Mouse (Mus musculus): Measurements from ENCODE around the gene Gm9508. TPM values are rescaled to one million over a fixed set of nuclear protein-coding genes. Genes with fewer than 3 reads are reported as not detected.

The Gm9508 gene
- not detected for polyA plus RNA-seq (2014; fragmentation: Illumina TruSeq; extraction: RNeasy Lipid Tissue Mini Kit (QIAGEN cat#74804); ENCODE audit: low read depth, low replicate concordance)

DNA sequence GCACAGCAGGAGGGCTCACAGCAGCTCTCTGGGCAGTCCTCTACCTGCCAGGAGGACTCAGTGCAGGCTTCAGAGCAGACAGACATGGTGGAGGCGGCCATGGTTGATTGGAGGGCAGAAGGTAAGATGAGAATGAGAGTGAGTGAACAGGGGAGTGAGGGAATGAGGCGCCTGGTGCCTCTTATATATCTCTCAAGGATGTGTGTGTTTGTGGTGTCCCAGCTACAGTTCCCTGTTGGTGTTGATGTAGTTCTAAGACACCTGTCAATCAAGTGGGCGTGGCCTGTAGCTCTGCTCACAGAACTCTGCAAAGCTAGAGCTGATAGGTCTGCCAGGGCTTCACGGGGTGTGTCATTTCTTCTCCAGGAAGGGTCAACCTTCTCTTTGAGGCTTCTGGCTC, at the start of gene Gm9508:
TSS of gene Gm9508 (minus strand) at position 101 of the 400 bp plus-strand sequence.

DNA sequence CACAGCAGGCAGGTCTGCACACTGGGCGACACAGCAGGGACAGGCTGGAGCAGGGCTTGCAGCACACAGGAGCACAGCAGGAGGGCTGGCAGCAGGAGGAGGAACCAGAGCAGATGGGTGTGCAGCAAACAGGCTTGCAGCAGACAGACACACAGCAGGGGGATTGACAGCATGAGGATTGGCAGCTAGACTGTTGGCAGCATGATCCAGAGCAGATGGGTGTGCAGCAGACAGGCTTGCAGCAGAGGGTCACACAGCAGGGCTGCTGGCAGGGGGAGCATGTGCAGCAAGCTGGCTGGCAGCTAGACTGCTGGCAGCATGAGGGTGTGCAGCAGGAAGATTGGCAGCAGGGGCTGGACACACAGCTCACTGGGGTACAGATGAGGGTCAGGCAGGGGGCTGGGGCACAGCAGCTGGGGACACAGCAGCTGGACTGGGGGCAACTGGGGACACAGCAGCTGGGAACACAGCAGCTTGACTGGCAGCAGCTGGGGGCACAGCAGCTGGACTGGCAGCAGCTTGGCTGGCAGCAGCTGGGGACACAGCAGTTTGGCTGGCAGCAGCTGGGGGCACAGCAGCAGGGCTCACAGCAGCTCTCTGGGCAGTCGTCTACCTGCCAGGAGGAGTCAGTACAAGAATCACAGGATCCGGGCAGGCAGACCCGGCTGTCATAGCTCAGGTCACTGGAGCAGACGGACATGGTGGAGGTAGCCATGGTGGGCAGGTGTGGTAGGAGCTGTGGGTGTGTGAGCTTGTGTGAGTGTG, 45.1 kb upstream of the Gm9508 start, which contains the start of gene Gm18596:
TSS of gene Gm18596 (minus strand) at position 715 of the 765 bp plus-strand sequence.

DNA sequence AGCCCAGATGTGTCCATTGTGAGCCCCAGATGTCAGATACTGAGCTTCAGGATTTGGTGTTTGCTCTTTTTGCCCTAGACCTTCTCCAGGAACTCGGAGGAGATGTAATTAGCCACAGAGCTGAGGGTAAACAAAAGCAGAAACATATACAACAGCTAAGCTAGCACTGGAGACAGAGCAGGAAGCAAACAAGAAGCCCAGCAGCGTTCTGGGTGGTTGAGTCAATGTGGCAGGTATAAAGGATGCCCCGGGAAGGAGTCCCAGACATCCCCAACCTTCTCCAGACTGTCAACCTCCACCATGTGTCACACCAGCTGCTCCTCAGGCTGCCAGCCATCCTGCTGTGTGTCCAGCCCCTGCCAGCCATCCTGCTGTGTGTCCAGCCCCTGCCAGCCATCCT, 29.2 kb upstream of the Gm9508 start, which contains the start of gene Gm10100:
TSS of gene Gm10100 (plus strand) at position 301 of the 400 bp plus-strand sequence.

DNA sequence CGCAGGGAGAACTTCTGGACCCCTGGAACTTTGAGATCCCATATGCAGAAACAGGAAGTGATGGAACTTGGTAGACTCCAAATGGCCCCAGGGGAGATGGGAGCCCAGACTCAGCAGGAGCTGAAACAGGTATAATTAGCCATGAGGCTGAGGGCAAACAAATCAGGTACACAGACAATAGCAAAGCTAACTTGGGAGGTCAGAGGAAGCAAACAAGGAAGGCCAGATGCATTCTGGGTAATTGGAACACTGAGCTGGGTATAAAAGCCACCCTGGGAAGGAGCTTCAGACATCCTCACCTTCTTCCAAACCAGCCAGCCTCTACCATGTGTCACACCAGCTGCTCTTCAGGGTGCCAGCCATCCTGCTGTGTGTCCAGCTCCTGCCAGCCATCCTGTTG, 23.3 kb upstream of the Gm9508 start, which contains the start of gene Krtap12-1:
TSS of gene Krtap12-1 (plus strand) at position 301 of the 400 bp plus-strand sequence.

DNA sequence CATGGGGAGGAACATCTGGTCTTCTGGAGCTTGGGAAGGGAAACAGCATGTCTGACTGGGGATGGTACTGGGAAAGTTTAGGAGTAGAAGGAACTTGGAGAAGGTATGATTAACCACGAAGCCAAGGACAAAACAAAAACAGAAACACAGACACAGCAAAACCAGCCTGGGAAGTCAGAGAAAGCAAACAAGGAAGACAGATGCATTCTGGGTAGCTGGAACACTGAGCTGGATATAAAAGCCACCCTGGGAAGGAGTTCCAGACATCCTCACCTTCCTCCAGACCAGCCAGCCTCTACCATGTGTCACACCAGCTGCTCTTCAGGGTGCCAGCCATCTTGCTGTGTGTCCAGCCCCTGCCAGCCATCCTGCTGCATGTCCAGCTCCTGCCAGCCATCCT, 18.5 kb upstream of the Gm9508 start, which contains the start of gene Gm10142:
TSS of gene Gm10142 (plus strand) at position 301 of the 400 bp plus-strand sequence.

DNA sequence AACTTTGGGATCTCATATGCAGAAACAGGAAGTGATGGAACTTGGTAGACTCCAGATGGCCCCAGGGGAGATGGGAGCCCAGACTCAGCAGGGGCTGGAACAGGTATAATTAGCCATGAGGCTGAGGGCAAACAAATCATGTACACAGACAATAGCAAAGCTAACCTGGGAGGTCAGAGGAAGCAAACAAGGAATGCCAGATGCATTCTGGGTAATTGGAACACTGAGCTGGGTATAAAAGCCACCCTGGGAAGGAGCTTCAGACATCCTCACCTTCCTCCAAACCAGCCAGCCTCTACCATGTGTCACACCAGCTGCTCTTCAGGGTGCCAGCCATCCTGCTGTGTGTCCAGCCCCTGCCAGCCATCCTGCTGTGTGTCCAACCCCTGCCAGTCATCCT, 14.1 kb upstream of the Gm9508 start, which contains the start of gene Gm10024:
TSS of gene Gm10024 (plus strand) at position 301 of the 400 bp plus-strand sequence.

DNA sequence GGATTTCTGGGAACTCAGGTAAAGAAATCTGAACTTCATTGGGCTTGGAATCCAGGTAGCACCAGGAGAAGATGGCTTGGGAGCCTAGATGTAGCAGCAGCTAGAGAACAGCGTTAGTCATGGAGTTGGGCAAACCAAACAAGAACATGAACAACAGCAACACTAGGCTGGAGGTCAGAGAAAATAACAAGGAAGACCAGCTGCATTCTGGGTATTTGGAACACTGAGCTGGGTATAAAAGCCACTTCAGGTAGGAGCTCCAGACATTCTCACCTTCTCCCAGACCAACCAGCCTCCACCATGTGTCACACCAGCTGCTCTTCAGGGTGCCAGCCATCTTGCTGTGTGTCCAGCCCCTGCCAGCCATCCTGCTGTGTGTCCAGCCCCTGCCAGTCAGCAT, 9.3 kb upstream of the Gm9508 start, which contains the start of gene Gm10272:
TSS of gene Gm10272 (plus strand) at position 301 of the 400 bp plus-strand sequence.

DNA sequence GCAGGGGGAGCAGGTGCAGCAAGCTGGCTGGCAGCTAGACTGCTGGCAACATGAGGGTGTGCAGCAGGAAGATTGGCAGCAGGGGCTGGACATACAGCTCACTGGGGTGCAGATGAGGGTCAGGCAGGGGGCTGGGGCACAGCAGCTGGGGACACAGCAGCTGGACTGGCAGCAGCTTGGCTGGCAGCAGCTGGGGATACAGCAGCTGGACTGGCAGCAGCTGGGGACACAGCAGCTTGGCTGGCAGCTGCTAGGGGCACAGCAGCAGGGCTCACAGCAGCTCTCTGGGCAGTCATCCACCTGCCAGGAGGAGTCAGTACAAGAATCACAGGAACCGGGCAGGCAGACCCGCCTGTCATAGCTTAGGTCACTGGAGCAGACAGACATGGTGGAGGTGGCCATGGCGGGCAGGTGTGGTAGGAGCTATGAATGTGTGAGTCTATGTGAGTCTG, 6.7 kb downstream of the Gm9508 start, which contains the start of gene Gm19402:
TSS of gene Gm19402 (minus strand) at position 402 of the 452 bp plus-strand sequence.

DNA sequence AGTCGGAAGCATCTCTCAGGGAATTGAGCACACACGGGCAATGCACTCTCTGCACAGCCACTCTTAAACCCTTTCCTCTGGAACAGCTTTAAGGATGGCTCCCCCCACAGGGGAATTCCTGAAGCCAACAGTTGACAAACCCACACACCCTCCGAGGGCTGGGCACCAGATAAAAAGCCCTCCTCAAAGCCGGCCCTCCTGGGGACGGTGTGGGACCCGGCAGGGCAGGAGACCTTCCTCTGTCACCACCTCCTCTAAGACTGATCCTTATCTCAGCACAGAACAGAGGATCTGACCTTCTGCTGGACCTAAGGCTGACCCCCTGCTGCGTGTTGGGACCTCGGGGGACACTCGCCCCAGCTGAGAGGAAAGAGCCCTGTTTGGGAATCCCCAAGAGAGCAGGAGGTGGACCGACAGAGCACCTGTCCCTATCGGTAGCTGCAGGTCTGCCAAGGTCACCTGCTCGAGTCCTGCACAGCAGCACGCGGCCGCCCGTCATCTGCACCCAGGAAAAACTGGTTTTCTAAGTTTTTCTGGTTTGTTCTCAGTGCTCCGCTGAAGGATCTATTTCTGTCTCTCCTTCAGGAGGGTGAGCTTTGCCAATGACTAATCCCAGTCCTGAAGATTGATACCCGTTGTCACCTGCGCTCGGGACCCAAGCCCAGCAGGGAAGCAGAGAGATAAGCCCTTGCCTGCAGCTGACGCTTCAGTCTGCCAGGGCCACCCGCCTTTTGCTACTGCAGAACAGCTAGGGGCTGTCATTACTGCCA, 11.0 kb downstream of the Gm9508 start, which contains the start of gene Tspear:
TSS of gene Tspear (plus strand) at position 675 of the 770 bp plus-strand sequence.

Other genes starting within 250 kb of the Gm9508 start
- gene Fam207a, start 181.4 kb downstream of the Gm9508 start, polyA plus RNA-seq (2014; fragmentation: Illumina TruSeq; extraction: RNeasy Lipid Tissue Mini Kit (QIAGEN cat#74804); ENCODE audit: low read depth, low replicate concordance) = 0.70 TPM
- 2.5 TPM for gene Itgb2, start 167.0 kb downstream of the Gm9508 start, polyA plus RNA-seq (2014; fragmentation: Illumina TruSeq; extraction: RNeasy Lipid Tissue Mini Kit (QIAGEN cat#74804); ENCODE audit: low read depth, low replicate concordance)
- 126 TPM for gene Pttg1ip, start 115.5 kb downstream of the Gm9508 start, polyA plus RNA-seq (2014; fragmentation: Illumina TruSeq; extraction: RNeasy Lipid Tissue Mini Kit (QIAGEN cat#74804); ENCODE audit: low read depth, low replicate concordance)
- gene Sumo3, start 91.1 kb downstream of the Gm9508 start, polyA plus RNA-seq (2014; fragmentation: Illumina TruSeq; extraction: RNeasy Lipid Tissue Mini Kit (QIAGEN cat#74804); ENCODE audit: low read depth, low replicate concordance) = 72.3 TPM
- gene Gm49325, start 91.0 kb downstream of the Gm9508 start, polyA plus RNA-seq (2014; fragmentation: Illumina TruSeq; extraction: RNeasy Lipid Tissue Mini Kit (QIAGEN cat#74804); ENCODE audit: low read depth, low replicate concordance) = 6.2 TPM
- gene Ube2g2, start 75.0 kb downstream of the Gm9508 start, polyA plus RNA-seq (2014; fragmentation: Illumina TruSeq; extraction: RNeasy Lipid Tissue Mini Kit (QIAGEN cat#74804); ENCODE audit: low read depth, low replicate concordance) = 11.6 TPM
- not detected for gene Tspear, start 10.7 kb downstream of the Gm9508 start, polyA plus RNA-seq (2014; fragmentation: Illumina TruSeq; extraction: RNeasy Lipid Tissue Mini Kit (QIAGEN cat#74804); ENCODE audit: low read depth, low replicate concordance)
- gene Gm19402, start 6.5 kb downstream of the Gm9508 start, polyA plus RNA-seq (2014; fragmentation: Illumina TruSeq; extraction: RNeasy Lipid Tissue Mini Kit (QIAGEN cat#74804); ENCODE audit: low read depth, low replicate concordance) = not detected
- gene Gm10272, start 9.4 kb upstream of the Gm9508 start, polyA plus RNA-seq (2014; fragmentation: Illumina TruSeq; extraction: RNeasy Lipid Tissue Mini Kit (QIAGEN cat#74804); ENCODE audit: low read depth, low replicate concordance) = not detected
- gene Gm10024, start 14.2 kb upstream of the Gm9508 start, polyA plus RNA-seq (2014; fragmentation: Illumina TruSeq; extraction: RNeasy Lipid Tissue Mini Kit (QIAGEN cat#74804); ENCODE audit: low read depth, low replicate concordance) = not detected
- not detected for gene Gm10142, start 18.6 kb upstream of the Gm9508 start, polyA plus RNA-seq (2014; fragmentation: Illumina TruSeq; extraction: RNeasy Lipid Tissue Mini Kit (QIAGEN cat#74804); ENCODE audit: low read depth, low replicate concordance)
- not detected for gene Krtap12-1, start 23.4 kb upstream of the Gm9508 start, polyA plus RNA-seq (2014; fragmentation: Illumina TruSeq; extraction: RNeasy Lipid Tissue Mini Kit (QIAGEN cat#74804); ENCODE audit: low read depth, low replicate concordance)
- gene Gm10100, start 29.3 kb upstream of the Gm9508 start, polyA plus RNA-seq (2014; fragmentation: Illumina TruSeq; extraction: RNeasy Lipid Tissue Mini Kit (QIAGEN cat#74804); ENCODE audit: low read depth, low replicate concordance) = not detected
- gene Gm18596, start 45.4 kb upstream of the Gm9508 start, polyA plus RNA-seq (2014; fragmentation: Illumina TruSeq; extraction: RNeasy Lipid Tissue Mini Kit (QIAGEN cat#74804); ENCODE audit: low read depth, low replicate concordance) = not detected
- not detected for gene Gm9736, start 54.1 kb upstream of the Gm9508 start, polyA plus RNA-seq (2014; fragmentation: Illumina TruSeq; extraction: RNeasy Lipid Tissue Mini Kit (QIAGEN cat#74804); ENCODE audit: low read depth, low replicate concordance)
- not detected for gene Gm3233, start 62.4 kb upstream of the Gm9508 start, polyA plus RNA-seq (2014; fragmentation: Illumina TruSeq; extraction: RNeasy Lipid Tissue Mini Kit (QIAGEN cat#74804); ENCODE audit: low read depth, low replicate concordance)
- gene Gm3238, start 74.1 kb upstream of the Gm9508 start, polyA plus RNA-seq (2014; fragmentation: Illumina TruSeq; extraction: RNeasy Lipid Tissue Mini Kit (QIAGEN cat#74804); ENCODE audit: low read depth, low replicate concordance) = not detected
- not detected for gene Gm7138, start 79.7 kb upstream of the Gm9508 start, polyA plus RNA-seq (2014; fragmentation: Illumina TruSeq; extraction: RNeasy Lipid Tissue Mini Kit (QIAGEN cat#74804); ENCODE audit: low read depth, low replicate concordance)
- gene Gm3250, start 85.3 kb upstream of the Gm9508 start, polyA plus RNA-seq (2014; fragmentation: Illumina TruSeq; extraction: RNeasy Lipid Tissue Mini Kit (QIAGEN cat#74804); ENCODE audit: low read depth, low replicate concordance) = not detected
- not detected for gene Gm7137, start 91.0 kb upstream of the Gm9508 start, polyA plus RNA-seq (2014; fragmentation: Illumina TruSeq; extraction: RNeasy Lipid Tissue Mini Kit (QIAGEN cat#74804); ENCODE audit: low read depth, low replicate concordance)
- gene Gm9639, start 97.8 kb upstream of the Gm9508 start, polyA plus RNA-seq (2014; fragmentation: Illumina TruSeq; extraction: RNeasy Lipid Tissue Mini Kit (QIAGEN cat#74804); ENCODE audit: low read depth, low replicate concordance) = not detected
- gene Gm19668, start 101.9 kb upstream of the Gm9508 start, polyA plus RNA-seq (2014; fragmentation: Illumina TruSeq; extraction: RNeasy Lipid Tissue Mini Kit (QIAGEN cat#74804); ENCODE audit: low read depth, low replicate concordance) = not detected
- gene Gm9507, start 114.6 kb upstream of the Gm9508 start, polyA plus RNA-seq (2014; fragmentation: Illumina TruSeq; extraction: RNeasy Lipid Tissue Mini Kit (QIAGEN cat#74804); ENCODE audit: low read depth, low replicate concordance) = not detected
- gene Gm2696, start 117.4 kb upstream of the Gm9508 start, polyA plus RNA-seq (2014; fragmentation: Illumina TruSeq; extraction: RNeasy Lipid Tissue Mini Kit (QIAGEN cat#74804); ENCODE audit: low read depth, low replicate concordance) = not detected
- not detected for gene Krtap10-4, start 129.9 kb upstream of the Gm9508 start, polyA plus RNA-seq (2014; fragmentation: Illumina TruSeq; extraction: RNeasy Lipid Tissue Mini Kit (QIAGEN cat#74804); ENCODE audit: low read depth, low replicate concordance)
- gene Krtap10-10, start 138.7 kb upstream of the Gm9508 start, polyA plus RNA-seq (2014; fragmentation: Illumina TruSeq; extraction: RNeasy Lipid Tissue Mini Kit (QIAGEN cat#74804); ENCODE audit: low read depth, low replicate concordance) = not detected
- not detected for gene Gm36176, start 149.6 kb upstream of the Gm9508 start, polyA plus RNA-seq (2014; fragmentation: Illumina TruSeq; extraction: RNeasy Lipid Tissue Mini Kit (QIAGEN cat#74804); ENCODE audit: low read depth, low replicate concordance)
- not detected for gene Gm10318, start 155.6 kb upstream of the Gm9508 start, polyA plus RNA-seq (2014; fragmentation: Illumina TruSeq; extraction: RNeasy Lipid Tissue Mini Kit (QIAGEN cat#74804); ENCODE audit: low read depth, low replicate concordance)
- gene Gm3285, start 164.7 kb upstream of the Gm9508 start, polyA plus RNA-seq (2014; fragmentation: Illumina TruSeq; extraction: RNeasy Lipid Tissue Mini Kit (QIAGEN cat#74804); ENCODE audit: low read depth, low replicate concordance) = not detected
- 1.7 TPM for gene Lrrc3, start 205.3 kb upstream of the Gm9508 start, polyA plus RNA-seq (2014; fragmentation: Illumina TruSeq; extraction: RNeasy Lipid Tissue Mini Kit (QIAGEN cat#74804); ENCODE audit: low read depth, low replicate concordance)